In the genomic region with DNA sequence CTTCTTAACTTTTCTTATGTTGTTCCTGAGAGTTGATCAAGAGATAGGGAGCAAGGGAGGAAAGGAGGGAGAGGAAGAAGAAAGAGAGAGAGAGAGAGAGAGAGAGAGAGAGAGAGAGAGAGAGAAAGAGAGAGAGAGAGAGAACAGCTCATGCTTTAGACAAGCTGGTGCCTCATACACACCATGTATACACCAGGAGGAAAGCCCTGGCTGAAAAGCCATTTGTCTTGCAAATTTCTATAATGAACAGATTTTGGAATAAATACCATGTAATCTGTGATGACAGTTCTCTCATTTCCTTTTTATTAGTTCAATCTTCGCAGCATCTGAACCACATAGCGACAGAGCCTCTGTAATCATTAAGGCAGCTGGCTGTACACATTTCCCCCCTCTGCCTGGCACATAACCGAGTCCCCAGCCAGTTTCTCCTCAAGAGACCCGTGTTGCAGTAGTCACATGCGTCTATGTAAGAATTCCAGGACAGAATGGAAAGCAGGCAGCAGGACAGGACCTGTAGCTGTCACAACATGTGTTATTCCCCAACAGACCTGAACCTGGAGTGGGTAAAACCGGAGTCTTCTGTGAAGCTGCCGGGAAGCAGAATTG, we compare ENCODE assay signal across 20 mouse cellular contexts.
DNase-seq lines count a peak whose midpoint lies in the region; ATAC-seq and TF ChIP-seq lines count a peak whose summit lies in the region.
"Had no signal": no experiment of that assay in that cellular context is flagged by ENCODE, and none has a peak within 500 bp of the region (broad histone marks: within the 10 kb centered on the region; RNA-seq: fewer than 3 reads in every experiment).

No protein-coding gene starts in this region.

- no peak overlapping the region for H3K27ac ChIP-seq in forebrain, postnatal 0 days (ENCODE audit: low read depth, low read length)
- H3K27ac ChIP-seq: heart, embryonic 10.5 days; liver, embryonic 14.5 days; lung, embryonic 15.5 days had no signal

- no peak overlapping the region; the same call in 1 of the 2 replicates for H3K9ac ChIP-seq in forebrain, postnatal 0 days
- H3K9ac ChIP-seq: liver, embryonic 14.5 days; lung, embryonic 15.5 days had no signal

- no peaks in the 10 kb centered on the region for H3K27me3 ChIP-seq in forebrain, postnatal 0 days (ENCODE audit: insufficient read depth, low read length)
- H3K27me3 ChIP-seq: lung, embryonic 15.5 days had no signal

- no peaks in the 10 kb centered on the region for H3K9me3 ChIP-seq in forebrain, postnatal 0 days (ENCODE audit: low read length)
- H3K9me3 ChIP-seq: heart, embryonic 10.5 days; lung, embryonic 15.5 days had no signal

- peak; percentile 33 for DNase-seq in heart, adult 11 months
- no peak for DNase-seq in heart, postnatal 4 days
- peak; percentile 4 for DNase-seq in 3T3-L1 (ENCODE audit: low read depth, low spot score)
- peak; percentile 16 for DNase-seq in Muller cell, postnatal 12 days (ENCODE audit: inconsistent ontology term)
- DNase-seq in forebrain, postnatal 0 days, result peak; percentile 29
- DNase-seq in thymus, postnatal 4 days, result no peak
- DNase-seq in left cerebral cortex, postnatal 4 days, result no peak
- DNase-seq: adrenal gland, postnatal 14 days; cerebellum, adult 18-20 months; cerebellum, postnatal 25 days; kidney, adult 2 months; kidney, postnatal 10 days; lung, postnatal 4 days; right cerebral cortex, postnatal 4 days; thymus, adult 2 months had no signal

- H3K4me3 ChIP-seq in forebrain, postnatal 0 days (ENCODE audit: low read depth, low read length), result no peak overlapping the region
- H3K4me3 ChIP-seq: erythroblast, embryonic 14.5 days; heart, embryonic 10.5 days; lung, embryonic 15.5 days had no signal

- intact Hi-C loops in left cerebral cortex, postnatal 4 days (cut with DNase I), result no loop called here

- ATAC-seq in forebrain, postnatal 0 days, result peak; percentile 58
- ATAC-seq: inflammation-experienced regulatory T-cells, adult 6 months had no signal

- no peak overlapping the region for H3K4me2 ChIP-seq in forebrain, postnatal 0 days (ENCODE audit: low read depth)
- H3K4me2 ChIP-seq: lung, embryonic 15.5 days had no signal

- no peak for TF ChIP-seq CTCF in forebrain, postnatal 0 days (IDR thresholded peaks at IDR 0.05; ENCODE audit: low read depth)

- WGBS in forebrain, postnatal 0 days, result 34% methylated on average over 7 of the region's 7 CpGs

- no peaks in the 10 kb centered on the region for H3K4me1 ChIP-seq in forebrain, postnatal 0 days (ENCODE audit: insufficient read depth)
- H3K4me1 ChIP-seq: heart, embryonic 10.5 days; lung, embryonic 15.5 days had no signal

- no peaks in the 10 kb centered on the region for H3K36me3 ChIP-seq in forebrain, postnatal 0 days (ENCODE audit: insufficient read depth)
- H3K36me3 ChIP-seq: heart, embryonic 10.5 days; lung, embryonic 15.5 days had no signal

Comparison
In these comparisons a context has a peak if more than half of its experiments do, and no peak if none do; other contexts are left out.
1. DNase-seq: peak in heart, adult 11 months (single experiment), 3T3-L1 (single experiment), Muller cell, postnatal 12 days (single experiment) and forebrain, postnatal 0 days (single experiment); none in heart, postnatal 4 days (single experiment), thymus, postnatal 4 days (single experiment) and left cerebral cortex, postnatal 4 days (single experiment).